Mouse (Mus musculus) kidney, adult 2 months (tissue): ENCODE results near the gene Pkp4.

Source experiments
- CTCF ChIP-seq: fragments of 200-500 bp; conservative IDR thresholded peaks from 2 replicates; pipeline ENCODE4 v1.5.1; 2011; ENCODE audit warnings: low read depth, mild to moderate bottlenecking, control low read depth, low read length, moderate library complexity, mixed read lengths; ENCODE audit not compliant: insufficient read depth, insufficient read length
- POLR2A ChIP-seq: fragments of 200-500 bp; IDR thresholded peaks from one replicate; pipeline ENCODE4 v1.6.1; 2011; ENCODE audit warnings: low read depth, low read length, control low read depth

GRCm38 (mm10) chr2:59355531-59356289, 195.1 kb downstream of the Pkp4 start:
- TF ChIP-seq CTCF (no peak), POLR2A (no peak)
